Mouse (Mus musculus) heart, embryonic 10.5 days (tissue): ENCODE measurements at regions not wholly inside any gene's neighbourhood (a gene's known extent, or its start where the extent isn't known, plus 50 kb on each side); places are given as distances from the start of the nearest gene placed in this dataset.

ENCODE experiments used
- DNase-seq: peaks from one replicate; pipeline ENCODE4 v3.0.0-alpha.2; 2017; ENCODE audit warnings: low spot score
- H3K27ac ChIP-seq: fragments of 300-500 bp; sonication (generic); 2 replicates; pipeline ENCODE4 v1.5.1; 2016; ENCODE audit warnings: mild to moderate bottlenecking
- H3K27me3 ChIP-seq: fragments of 300-500 bp; sonication (generic); 2 replicates; pipeline ENCODE4 v1.6.1; 2016; ENCODE audit warnings: mild to moderate bottlenecking; ENCODE audit not compliant: poor library complexity, insufficient read depth, severe bottlenecking
- H3K36me3 ChIP-seq: fragments of 300-500 bp; sonication (generic); 2 replicates; pipeline ENCODE4 v1.6.1; 2016; ENCODE audit warnings: mild to moderate bottlenecking, moderate library complexity
- H3K4me1 ChIP-seq: fragments of 300-500 bp; sonication (generic); 2 replicates; pipeline ENCODE4 v1.6.1; 2016; ENCODE audit warnings: mild to moderate bottlenecking
- H3K4me3 ChIP-seq: fragments of 300-500 bp; sonication (generic); 2 replicates; pipeline ENCODE4 v1.5.1; 2016; ENCODE audit warnings: mild to moderate bottlenecking, moderate library complexity
- H3K9me3 ChIP-seq: fragments of 300-500 bp; sonication (generic); 2 replicates; pipeline ENCODE4 v1.6.1; 2016; ENCODE audit warnings: mild to moderate bottlenecking, moderate library complexity
- WGBS: fragments of 180-500 bp; shearing (Covaris S2); methylation state at CpG from one replicate; pipeline ENCODE4 v1.1.7; 2016; 5-methylcytosine and 5-hydroxymethylcytosine counted together

DNA sequence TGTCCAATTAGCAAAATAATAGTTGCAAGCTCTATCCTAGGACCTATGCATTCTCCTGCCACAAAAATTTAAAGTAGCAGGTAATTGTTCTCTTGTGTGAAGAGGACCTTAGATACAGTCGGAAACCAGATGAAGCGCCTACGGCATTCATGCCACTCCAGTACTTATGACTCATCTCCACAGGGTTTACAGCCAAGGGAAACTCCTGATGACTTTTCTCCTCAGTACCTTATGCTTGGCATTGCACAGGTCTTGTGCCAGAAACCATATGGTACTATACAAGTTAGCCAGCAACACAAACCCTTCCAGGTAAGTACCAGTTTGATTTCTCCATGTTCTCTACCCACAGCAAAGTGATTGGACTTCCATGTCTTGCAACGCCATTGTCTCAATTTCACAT is 606.3 kb upstream of the Dmac1 start:
- H3K4me3 ChIP-seq: no peak overlapping the region
- no peaks in the 10 kb centered on the region for H3K36me3 ChIP-seq
- 0 out of 2 replicates have a peak, but pooled peaks cover 4% of the 10 kb centered on the region for H3K4me1 ChIP-seq
- no peak overlapping the region for H3K27ac ChIP-seq
- WGBS: 84% methylated on average over 4 of the region's 4 CpGs
- no peaks in the 10 kb centered on the region for H3K27me3 ChIP-seq
- DNase-seq: no peak
- H3K9me3 ChIP-seq: no peaks in the 10 kb centered on the region

DNA sequence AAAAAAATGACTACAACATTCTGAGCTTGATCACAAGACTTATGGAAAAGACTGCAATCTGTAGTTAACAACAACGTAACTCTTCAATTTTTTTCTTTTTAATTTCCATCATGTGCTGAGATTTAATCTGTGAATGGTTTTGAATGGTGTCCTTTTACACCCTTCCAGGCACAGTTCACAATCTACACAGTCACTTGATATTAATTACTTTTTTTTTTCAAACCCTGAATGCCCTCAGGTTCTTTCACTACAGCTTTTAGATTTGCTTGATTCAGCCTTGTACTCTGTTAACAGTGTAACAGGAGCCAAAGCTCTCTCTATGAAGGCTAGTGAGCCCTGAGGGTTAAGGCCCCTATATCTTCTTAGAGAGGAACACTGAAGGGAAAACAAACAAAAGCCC is 591.7 kb upstream of the Dmac1 start:
- no peaks in the 10 kb centered on the region for H3K36me3 ChIP-seq
- no peak for DNase-seq
- H3K27me3 ChIP-seq: no peaks in the 10 kb centered on the region
- H3K27ac ChIP-seq: no peak overlapping the region
- H3K9me3 ChIP-seq: no peaks in the 10 kb centered on the region
- H3K4me3 ChIP-seq: no peak overlapping the region
- H3K4me1 ChIP-seq: no peaks in the 10 kb centered on the region
- WGBS: 84% methylated on average over 1 of the region's 1 CpGs

DNA sequence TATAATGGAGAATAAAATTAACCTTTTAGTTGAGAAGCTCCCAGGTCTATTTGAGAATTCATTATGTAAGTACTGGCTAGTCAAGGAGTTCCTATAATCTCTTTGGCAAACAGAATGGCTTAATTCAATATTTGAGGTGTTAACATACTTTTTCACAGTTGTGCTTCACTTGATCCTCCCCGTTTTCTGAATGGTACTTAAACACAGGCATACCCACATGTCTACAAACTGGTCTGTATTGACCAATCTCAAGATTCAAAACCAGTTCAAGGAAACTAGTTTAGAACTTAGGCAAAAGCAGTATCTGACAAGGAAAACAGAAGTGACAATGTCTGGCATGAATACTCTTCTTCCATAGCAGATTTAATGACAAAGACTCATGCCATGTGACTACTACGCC is 583.0 kb upstream of the Dmac1 start:
- no peak for DNase-seq
- no peak overlapping the region for H3K4me3 ChIP-seq
- H3K27ac ChIP-seq: no peak overlapping the region
- no peaks in the 10 kb centered on the region for H3K27me3 ChIP-seq
- no peaks in the 10 kb centered on the region for H3K9me3 ChIP-seq
- no peaks in the 10 kb centered on the region for H3K4me1 ChIP-seq
- H3K36me3 ChIP-seq: no peaks in the 10 kb centered on the region
- 84% methylated on average over 2 of the region's 2 CpGs for WGBS

DNA sequence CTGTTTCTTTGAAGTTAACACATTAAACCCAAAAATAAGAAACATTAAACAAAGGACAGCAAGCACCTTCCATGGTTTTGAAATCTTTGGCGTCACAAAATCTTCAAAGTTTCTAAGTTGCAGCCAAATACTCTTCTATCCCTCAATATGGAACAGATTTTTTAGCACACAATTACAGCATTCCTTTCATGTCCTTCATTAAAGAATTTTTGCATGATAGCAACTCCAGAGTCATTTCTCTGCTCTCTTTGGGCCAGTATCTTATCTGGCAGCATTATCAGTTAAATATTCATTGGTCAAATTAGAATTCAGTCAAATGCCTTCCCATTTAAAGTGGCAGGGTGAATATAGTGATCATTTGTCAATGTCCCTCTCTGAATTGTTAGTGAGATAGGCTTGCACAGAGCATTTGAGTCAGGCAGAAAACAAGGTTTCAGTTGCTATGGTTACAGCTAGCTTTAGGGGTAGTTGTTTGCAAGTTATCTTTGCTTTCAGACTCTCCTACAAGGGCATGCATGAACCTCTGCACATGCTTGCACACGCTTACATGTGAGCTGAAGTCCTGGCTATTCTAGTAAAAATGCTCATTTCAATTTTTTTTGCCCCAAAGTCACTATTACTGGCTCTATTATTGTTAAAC is 579.8 kb upstream of the Dmac1 start:
- H3K27ac ChIP-seq: no peak overlapping the region
- no peaks in the 10 kb centered on the region for H3K4me1 ChIP-seq
- 76% methylated on average over 2 of the region's 2 CpGs for WGBS
- no peak overlapping the region for H3K4me3 ChIP-seq
- no peaks in the 10 kb centered on the region for H3K27me3 ChIP-seq
- no peak for DNase-seq
- H3K9me3 ChIP-seq: no peaks in the 10 kb centered on the region
- H3K36me3 ChIP-seq: no peaks in the 10 kb centered on the region

GRCm38 (mm10) chr4:75855688-75856296 is 577.7 kb upstream of the Dmac1 start:
- DNase-seq: no peak
- Histone ChIP-seq H3K36me3 (no peaks in the 10 kb centered on the region), H3K4me1 (no peaks in the 10 kb centered on the region), H3K9me3 (no peaks in the 10 kb centered on the region), H3K27ac (no peak overlapping the region), H3K27me3 (no peaks in the 10 kb centered on the region), H3K4me3 (no peak overlapping the region)
- 51% methylated on average over 6 of the region's 6 CpGs for WGBS

GRCm38 (mm10) chr4:75850343-75850742 is 572.2 kb upstream of the Dmac1 start:
- Histone ChIP-seq H3K27me3 (no peaks in the 10 kb centered on the region), H3K4me3 (no peak overlapping the region), H3K4me1 (0 out of 2 replicates have a peak, but pooled peaks cover 3% of the 10 kb centered on the region), H3K27ac (no peak overlapping the region), H3K36me3 (no peaks in the 10 kb centered on the region), H3K9me3 (no peaks in the 10 kb centered on the region)
- 62% methylated on average over 2 of the region's 2 CpGs for WGBS
- no peak for DNase-seq

DNA sequence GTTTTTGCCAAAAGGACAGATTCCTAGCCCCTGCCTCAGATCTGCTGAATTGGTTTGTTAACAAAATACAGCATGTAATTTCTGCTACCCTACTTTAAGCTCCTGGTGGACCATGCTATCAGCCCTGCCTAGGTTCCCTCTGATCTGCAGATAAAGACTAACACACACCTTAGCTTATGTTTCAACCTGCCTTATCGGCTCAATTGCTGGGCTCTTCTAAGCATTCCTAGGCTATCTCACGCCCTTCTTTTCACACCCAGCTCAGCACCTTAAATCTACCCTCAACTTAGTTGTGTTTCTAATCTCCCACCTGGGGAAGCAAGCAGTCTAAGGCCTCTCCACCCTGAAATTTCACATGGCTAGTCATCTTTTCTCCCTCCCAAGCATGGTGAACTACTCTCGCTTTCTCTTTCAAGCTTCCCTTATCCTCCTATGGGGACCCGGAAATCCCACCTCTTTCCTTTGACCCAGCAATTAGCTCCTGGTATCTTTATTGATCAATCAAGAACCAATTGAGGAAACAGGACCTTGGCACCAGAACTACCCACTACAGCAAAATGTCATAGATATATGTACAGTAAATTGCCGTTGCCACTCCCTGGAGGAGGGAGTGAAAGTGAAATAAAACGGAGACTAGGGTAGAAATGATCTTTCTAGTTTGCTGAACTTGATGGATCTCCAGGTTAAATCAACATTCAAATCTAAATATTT is 569.7 kb upstream of the Dmac1 start:
- no peaks in the 10 kb centered on the region for H3K27me3 ChIP-seq
- H3K36me3 ChIP-seq: no peaks in the 10 kb centered on the region
- no peak for DNase-seq
- H3K4me3 ChIP-seq: no peak overlapping the region
- H3K4me1 ChIP-seq: 0 out of 2 replicates have a peak, but pooled peaks cover 3% of the 10 kb centered on the region
- no peaks in the 10 kb centered on the region for H3K9me3 ChIP-seq
- no peak overlapping the region for H3K27ac ChIP-seq
- WGBS: 82% methylated on average over 6 of the region's 6 CpGs

DNA sequence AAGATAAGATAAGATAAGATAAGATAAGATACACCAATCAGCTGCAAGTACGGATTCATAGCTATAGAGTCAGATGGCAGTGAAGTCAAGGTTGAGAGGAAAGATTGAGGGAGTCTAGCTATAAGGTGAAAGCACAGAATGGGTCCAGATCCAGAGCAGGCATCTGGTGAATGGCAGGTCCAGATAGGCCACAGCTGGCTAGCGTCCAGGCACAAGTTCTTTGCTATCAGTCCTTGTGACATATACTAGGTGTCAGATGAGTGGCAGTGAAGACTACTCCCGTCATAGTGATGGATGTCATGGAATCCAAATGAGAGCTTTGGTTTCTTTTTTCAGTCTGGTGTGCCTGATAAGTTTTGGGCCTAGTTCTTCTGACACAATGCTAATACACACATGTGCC is 566.9 kb upstream of the Dmac1 start:
- H3K9me3 ChIP-seq: no peaks in the 10 kb centered on the region
- H3K27me3 ChIP-seq: no peaks in the 10 kb centered on the region
- peak; percentile 86 for DNase-seq
- H3K4me3 ChIP-seq: no peak overlapping the region
- 0 out of 2 replicates have a peak, but pooled peaks cover 3% of the 10 kb centered on the region for H3K4me1 ChIP-seq
- 22% methylated on average over 3 of the region's 3 CpGs for WGBS
- H3K27ac ChIP-seq: peak overlapping the region; percentile 36; the same call in 1 of the 2 replicates
- H3K36me3 ChIP-seq: no peaks in the 10 kb centered on the region

- no peak for DNase-seq
- Histone ChIP-seq H3K4me3 (no peak overlapping the region), H3K36me3 (no peaks in the 10 kb centered on the region), H3K4me1 (no peaks in the 10 kb centered on the region), H3K27me3 (no peaks in the 10 kb centered on the region), H3K9me3 (no peaks in the 10 kb centered on the region), H3K27ac (no peak overlapping the region)
- WGBS: 59% methylated on average over 4 of the region's 4 CpGs
Measured at GRCm38 (mm10) chr4:75838619-75839018, 560.5 kb upstream of the Dmac1 start.

GRCm38 (mm10) chr4:75827082-75827711 is 549.1 kb upstream of the Dmac1 start:
- H3K4me3 ChIP-seq: no peak overlapping the region
- no peaks in the 10 kb centered on the region for H3K36me3 ChIP-seq
- H3K27ac ChIP-seq: no peak overlapping the region
- no peaks in the 10 kb centered on the region for H3K9me3 ChIP-seq
- no peaks in the 10 kb centered on the region for H3K4me1 ChIP-seq
- WGBS: 78% methylated on average over 3 of the region's 3 CpGs
- H3K27me3 ChIP-seq: no peaks in the 10 kb centered on the region
- DNase-seq: no peak

GRCm38 (mm10) chr4:75819193-75819603 is 541.1 kb upstream of the Dmac1 start:
- WGBS: 34% methylated on average over 2 of the region's 2 CpGs

DNA sequence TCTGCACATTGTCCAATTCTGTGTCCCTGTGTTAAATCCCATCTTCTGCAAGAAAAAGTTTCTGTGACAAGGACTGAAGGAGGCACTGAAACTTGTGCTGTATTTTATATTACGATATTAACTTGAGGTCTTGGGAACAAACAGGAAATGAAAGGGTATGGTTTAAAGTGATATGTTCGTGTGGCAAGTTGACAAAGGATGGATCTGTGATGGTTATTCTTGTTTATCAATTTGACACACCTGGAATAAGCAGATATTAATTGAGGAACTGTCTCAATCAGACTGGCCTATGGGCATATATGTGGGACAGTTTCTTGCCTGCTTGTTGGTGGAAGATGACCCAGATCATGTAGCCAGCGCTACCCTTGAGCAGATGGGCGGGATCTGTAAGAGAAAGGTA is 537.9 kb upstream of the Dmac1 start:
- no peak for DNase-seq
- Histone ChIP-seq H3K36me3 (no peaks in the 10 kb centered on the region), H3K27ac (no peak overlapping the region), H3K4me1 (0 out of 2 replicates have a peak, but pooled peaks cover 3% of the 10 kb centered on the region), H3K4me3 (no peak overlapping the region), H3K27me3 (no peaks in the 10 kb centered on the region), H3K9me3 (no peaks in the 10 kb centered on the region)
- WGBS: 80% methylated on average over 4 of the region's 4 CpGs

More at GRCm38 (mm10) chr4:75819193-75819603, 541.1 kb upstream of the Dmac1 start:
- no peaks in the 10 kb centered on the region for H3K9me3 ChIP-seq
- DNase-seq: no peak
- no peaks in the 10 kb centered on the region for H3K36me3 ChIP-seq
- H3K27me3 ChIP-seq: no peaks in the 10 kb centered on the region
- no peak overlapping the region for H3K4me3 ChIP-seq
- 0 out of 2 replicates have a peak, but pooled peaks cover 3% of the 10 kb centered on the region for H3K4me1 ChIP-seq
- H3K27ac ChIP-seq: no peak overlapping the region

- no peaks in the 10 kb centered on the region for H3K4me1 ChIP-seq
- WGBS: 93% methylated on average over 2 of the region's 2 CpGs
- no peak overlapping the region for H3K27ac ChIP-seq
- no peaks in the 10 kb centered on the region for H3K27me3 ChIP-seq
- H3K36me3 ChIP-seq: no peaks in the 10 kb centered on the region
- H3K4me3 ChIP-seq: no peak overlapping the region
- no peak for DNase-seq
- H3K9me3 ChIP-seq: no peaks in the 10 kb centered on the region
Measured at GRCm38 (mm10) chr4:75812266-75812665, 534.2 kb upstream of the Dmac1 start.
